Mouse (Mus musculus) forebrain, embryonic 11.5 days (tissue): ENCODE results near the gene Wdr25. TPM values are rescaled to one million over a fixed set of nuclear protein-coding genes. Genes with fewer than 3 reads are reported as not detected.
A peak's percentile ranks its signal among the peaks of the same experiment; 100 is the strongest.

Source experiments
- ATAC-seq: fragments of 200-750 bp; cut with Nextera tagmentation; replicated peaks from 2 replicates; pipeline ENCODE4 v1.8.0; 2017; ENCODE audit warnings: moderate TSS enrichment; ENCODE audit not compliant: low FRiP score
- DNase-seq: peaks from one replicate; pipeline ENCODE4 v3.0.0-alpha.2; 2017; ENCODE audit warnings: low spot score
- H3K27ac ChIP-seq: fragments of 300-500 bp; sonication (generic); 2 replicates; pipeline ENCODE4 v1.5.1; 2014; ENCODE audit warnings: low read depth, low read length
- H3K27me3 ChIP-seq: fragments of 300-500 bp; sonication (generic); 2 replicates; pipeline ENCODE4 v1.6.1; 2014; ENCODE audit warnings: mild to moderate bottlenecking, low read length, mixed read lengths; ENCODE audit not compliant: control insufficient read depth, insufficient read depth
- H3K36me3 ChIP-seq: fragments of 300-500 bp; sonication (generic); 2 replicates; pipeline ENCODE4 v1.6.1; 2014; ENCODE audit warnings: mild to moderate bottlenecking, low read length, moderate library complexity, mixed read lengths; ENCODE audit not compliant: control insufficient read depth, insufficient read depth
- H3K4me1 ChIP-seq: fragments of 300-500 bp; sonication (generic); replicated peaks from 2 replicates; pipeline ENCODE4 v1.6.1; 2014; ENCODE audit warnings: low read length, mixed read lengths; ENCODE audit not compliant: control insufficient read depth, insufficient read depth
- H3K4me2 ChIP-seq: fragments of 300-500 bp; sonication (generic); 2 replicates; pipeline ENCODE4 v1.6.1; 2014; ENCODE audit warnings: low read depth, mild to moderate bottlenecking, low read length, moderate library complexity, mixed read lengths; ENCODE audit not compliant: severe bottlenecking
- H3K4me3 ChIP-seq: fragments of 300-500 bp; sonication (generic); 2 replicates; pipeline ENCODE4 v1.5.1; 2014; ENCODE audit warnings: low read depth, low read length
- H3K9ac ChIP-seq: fragments of 300-500 bp; sonication (generic); 2 replicates; pipeline ENCODE4 v1.6.1; 2014; ENCODE audit warnings: low read length
- H3K9me3 ChIP-seq: fragments of 300-500 bp; sonication (generic); 2 replicates; pipeline ENCODE4 v1.6.1; 2016; ENCODE audit warnings: low read length, mixed read lengths; ENCODE audit not compliant: control insufficient read depth
- WGBS: fragments of 180-500 bp; shearing (Covaris S2); extraction: QIAGEN DNeasy Blood & Tissue Kit; methylation state at CpG from one replicate; pipeline ENCODE4 v1.1.7; 2014; 5-methylcytosine and 5-hydroxymethylcytosine counted together
- polyA plus RNA-seq: library from polyadenylated mRNA; unstranded; fragments of >200 nt; fragmentation: Nextera tagmentation; extraction: Ambion mirVana; gene quantifications from 2 replicates; pipeline ENCODE4 v1.2.1, GENCODE M21; 2014

Gene Wdr25
- polyA plus RNA-seq, 1 experiment from 2014 or later = 7.2 TPM

GRCm38 (mm10) chr12:108990425-108990824 lies 97.0 kb downstream of the Wdr25 start:
- 86% methylated on average over 9 of the region's 9 CpGs for WGBS
- H3K9me3 ChIP-seq = no peaks in the 10 kb centered on the region
- no peak overlapping the region for H3K4me2 ChIP-seq
- ATAC-seq (no peak), DNase-seq (no peak)
- no peaks in the 10 kb centered on the region for H3K36me3 ChIP-seq
- no peaks in the 10 kb centered on the region for H3K4me1 ChIP-seq
- H3K27ac ChIP-seq = no peak overlapping the region
- H3K9ac ChIP-seq = no peak overlapping the region
- no peaks in the 10 kb centered on the region for H3K27me3 ChIP-seq
- no peak overlapping the region for H3K4me3 ChIP-seq

DNA sequence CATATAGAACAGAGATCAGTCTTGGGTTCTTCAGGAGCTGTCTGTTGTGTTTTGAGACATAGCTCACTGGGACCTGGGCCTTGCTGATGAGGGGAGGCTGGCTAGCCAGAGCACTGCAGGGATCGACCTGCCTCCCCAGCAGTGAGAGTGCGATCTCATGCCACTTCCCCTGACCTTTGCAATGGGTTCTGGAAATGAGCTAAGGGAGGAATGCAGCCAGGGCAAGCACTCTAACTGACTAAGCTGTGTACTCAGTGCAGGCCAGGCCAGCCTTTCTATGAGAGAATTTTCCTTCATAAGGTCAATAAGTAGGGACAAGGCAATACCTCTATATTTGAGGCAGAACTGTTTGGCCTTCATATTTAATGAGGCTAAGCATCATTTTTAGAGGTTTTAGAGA lies 99.6 kb downstream of the Wdr25 start:
- no peaks in the 10 kb centered on the region for H3K4me1 ChIP-seq
- no peak overlapping the region for H3K9ac ChIP-seq
- H3K9me3 ChIP-seq = no peaks in the 10 kb centered on the region
- DNase-seq (no peak), ATAC-seq (no peak)
- H3K4me3 ChIP-seq = no peak overlapping the region
- no peak overlapping the region for H3K27ac ChIP-seq
- H3K36me3 ChIP-seq = no peaks in the 10 kb centered on the region
- H3K27me3 ChIP-seq = no peaks in the 10 kb centered on the region
- H3K4me2 ChIP-seq = no peak overlapping the region
- 84% methylated on average over 2 of the region's 2 CpGs for WGBS

- no peak for ATAC-seq
- no peak overlapping the region for H3K4me2 ChIP-seq
Observed at GRCm38 (mm10) chr12:108994436-108995031, 101.1 kb downstream of the Wdr25 start.

DNA sequence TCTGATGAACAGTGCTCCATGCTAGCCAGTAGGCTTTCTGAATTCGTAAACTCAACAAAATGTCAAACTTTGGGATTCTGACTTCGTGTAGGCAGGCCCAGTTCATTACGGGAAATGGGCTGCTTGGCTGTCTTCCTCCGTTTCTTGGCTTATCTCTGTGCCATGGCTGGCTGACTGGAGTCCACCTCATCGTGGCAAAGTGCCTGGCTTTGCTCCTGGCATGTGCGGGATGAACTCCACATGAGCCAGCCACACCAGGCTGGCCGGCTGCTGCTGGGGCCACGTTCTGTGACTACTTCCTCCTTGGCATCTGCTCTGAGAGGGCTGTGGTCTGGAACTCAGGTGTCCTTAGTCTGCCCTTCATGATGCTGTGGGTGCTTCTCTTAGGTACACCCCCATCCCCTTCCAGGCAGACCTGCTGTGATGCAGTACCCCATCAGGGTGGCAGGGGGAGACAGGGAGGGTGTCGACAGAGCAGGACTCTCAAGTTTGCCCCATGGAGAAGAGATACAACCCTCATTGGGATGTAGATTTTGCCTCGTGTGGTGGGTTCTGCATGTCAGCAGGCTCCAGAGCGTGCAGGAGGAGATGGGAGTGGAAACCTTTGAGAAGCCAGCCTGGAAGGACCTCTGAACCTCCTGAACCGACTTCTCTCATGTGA lies 102.7 kb downstream of the Wdr25 start:
- DNase-seq = no peak
- Histone ChIP-seq H3K36me3 (no peaks in the 10 kb centered on the region), H3K4me1 (no peaks in the 10 kb centered on the region), H3K4me3 (no peak overlapping the region), H3K27ac (no peak overlapping the region), H3K9me3 (no peaks in the 10 kb centered on the region), H3K9ac (no peak overlapping the region), H3K4me2 (no peak overlapping the region), H3K27me3 (no peaks in the 10 kb centered on the region)
- no peak for ATAC-seq
- WGBS = 81% methylated on average over 12 of the region's 12 CpGs

More at GRCm38 (mm10) chr12:108994436-108995031, 101.1 kb downstream of the Wdr25 start:
- no peak overlapping the region for H3K27ac ChIP-seq
- H3K36me3 ChIP-seq = no peaks in the 10 kb centered on the region
- no peak overlapping the region for H3K4me3 ChIP-seq
- DNase-seq = peak; percentile 89
- WGBS = 18% methylated on average over 19 of the region's 19 CpGs
- no peak overlapping the region for H3K9ac ChIP-seq
- H3K4me1 ChIP-seq = no peaks in the 10 kb centered on the region
- H3K9me3 ChIP-seq = no peaks in the 10 kb centered on the region
- no peaks in the 10 kb centered on the region for H3K27me3 ChIP-seq

DNA sequence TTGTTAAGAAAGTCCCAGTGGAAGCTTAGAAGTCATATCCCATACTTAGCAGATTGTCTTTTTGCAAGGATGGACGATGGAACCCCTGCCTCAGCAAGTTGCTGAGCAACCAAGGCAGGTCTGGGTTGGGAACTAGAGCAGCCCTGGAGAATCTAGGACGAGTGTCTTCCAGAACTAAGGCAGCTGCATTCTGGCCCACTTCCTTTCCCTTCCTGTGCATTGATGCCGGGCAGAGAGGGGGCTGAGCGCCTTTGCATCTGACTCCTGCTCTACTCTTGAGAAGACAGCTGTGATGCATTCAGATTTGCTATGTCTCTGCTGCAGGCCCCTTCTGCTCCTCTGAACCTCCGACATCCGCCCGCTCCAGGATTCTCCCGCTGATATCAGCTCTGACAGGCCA lies 103.8 kb downstream of the Wdr25 start:
- H3K4me2 ChIP-seq = no peak overlapping the region
- H3K9ac ChIP-seq = no peak overlapping the region
- ATAC-seq (no peak), DNase-seq (no peak)
- H3K27me3 ChIP-seq = no peaks in the 10 kb centered on the region
- 82% methylated on average over 8 of the region's 8 CpGs for WGBS
- no peak overlapping the region for H3K4me3 ChIP-seq
- H3K36me3 ChIP-seq = no peaks in the 10 kb centered on the region
- no peak overlapping the region for H3K27ac ChIP-seq
- no peaks in the 10 kb centered on the region for H3K4me1 ChIP-seq
- no peaks in the 10 kb centered on the region for H3K9me3 ChIP-seq

DNA sequence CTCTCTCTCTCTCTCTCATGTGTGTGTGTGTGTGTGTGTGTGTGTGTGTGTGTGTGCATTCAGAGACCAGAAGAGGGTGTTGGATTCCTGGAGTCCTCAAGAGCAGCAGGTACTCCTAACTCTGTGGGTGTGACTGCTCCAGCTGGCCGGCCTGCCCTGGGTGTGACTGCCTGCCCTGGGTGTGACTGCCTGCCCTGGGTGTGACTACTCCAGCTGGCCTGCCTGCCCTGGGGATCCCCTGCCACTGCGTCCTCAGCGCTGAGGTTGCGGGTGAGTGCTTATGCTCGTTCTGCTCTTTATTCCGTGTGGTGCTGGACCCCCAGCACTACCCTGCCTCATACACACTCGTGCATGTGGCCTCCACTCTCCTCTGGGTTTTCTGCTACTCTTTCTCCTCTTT lies 109.5 kb downstream of the Wdr25 start:
- WGBS = 68% methylated on average over 7 of the region's 7 CpGs
- Histone ChIP-seq H3K36me3 (no peaks in the 10 kb centered on the region), H3K9ac (no peak overlapping the region), H3K4me2 (no peak overlapping the region), H3K27me3 (no peaks in the 10 kb centered on the region), H3K9me3 (no peaks in the 10 kb centered on the region), H3K4me1 (no peaks in the 10 kb centered on the region), H3K4me3 (no peak overlapping the region), H3K27ac (no peak overlapping the region)
- no peak for ATAC-seq
- no peak for DNase-seq

- DNase-seq = no peak
- Histone ChIP-seq H3K4me3 (no peak overlapping the region), H3K27ac (no peak overlapping the region; the same call in 1 of the 2 replicates), H3K4me2 (no peak overlapping the region), H3K27me3 (no peaks in the 10 kb centered on the region), H3K9me3 (no peaks in the 10 kb centered on the region), H3K4me1 (0 out of 2 replicates have a peak, but pooled peaks cover 3% of the 10 kb centered on the region), H3K36me3 (no peaks in the 10 kb centered on the region), H3K9ac (no peak overlapping the region)
- WGBS = 74% methylated on average over 18 of the region's 18 CpGs
- ATAC-seq = peak; percentile 71
Observed at GRCm38 (mm10) chr12:109010070-109010649, 116.7 kb downstream of the Wdr25 start.

- no peak overlapping the region for H3K9ac ChIP-seq
- H3K4me2 ChIP-seq = no peak overlapping the region
- no peak for DNase-seq
- ATAC-seq = no peak
- WGBS = 87% methylated on average over 10 of the region's 10 CpGs
- no peaks in the 10 kb centered on the region for H3K27me3 ChIP-seq
- no peaks in the 10 kb centered on the region for H3K9me3 ChIP-seq
- no peak overlapping the region for H3K27ac ChIP-seq
- no peak overlapping the region for H3K4me3 ChIP-seq
- H3K4me1 ChIP-seq = no peaks in the 10 kb centered on the region
- H3K36me3 ChIP-seq = no peaks in the 10 kb centered on the region
Observed at GRCm38 (mm10) chr12:109022181-109022691, 128.8 kb downstream of the Wdr25 start.
